Mouse (Mus musculus): ENCODE data around the gene Lhx8. TPM values are rescaled to one million over a fixed set of nuclear protein-coding genes. Genes with fewer than 3 reads are reported as not detected.

The Lhx8 gene
- total and polyA plus RNA-seq, 3 experiments = not detected

DNA sequence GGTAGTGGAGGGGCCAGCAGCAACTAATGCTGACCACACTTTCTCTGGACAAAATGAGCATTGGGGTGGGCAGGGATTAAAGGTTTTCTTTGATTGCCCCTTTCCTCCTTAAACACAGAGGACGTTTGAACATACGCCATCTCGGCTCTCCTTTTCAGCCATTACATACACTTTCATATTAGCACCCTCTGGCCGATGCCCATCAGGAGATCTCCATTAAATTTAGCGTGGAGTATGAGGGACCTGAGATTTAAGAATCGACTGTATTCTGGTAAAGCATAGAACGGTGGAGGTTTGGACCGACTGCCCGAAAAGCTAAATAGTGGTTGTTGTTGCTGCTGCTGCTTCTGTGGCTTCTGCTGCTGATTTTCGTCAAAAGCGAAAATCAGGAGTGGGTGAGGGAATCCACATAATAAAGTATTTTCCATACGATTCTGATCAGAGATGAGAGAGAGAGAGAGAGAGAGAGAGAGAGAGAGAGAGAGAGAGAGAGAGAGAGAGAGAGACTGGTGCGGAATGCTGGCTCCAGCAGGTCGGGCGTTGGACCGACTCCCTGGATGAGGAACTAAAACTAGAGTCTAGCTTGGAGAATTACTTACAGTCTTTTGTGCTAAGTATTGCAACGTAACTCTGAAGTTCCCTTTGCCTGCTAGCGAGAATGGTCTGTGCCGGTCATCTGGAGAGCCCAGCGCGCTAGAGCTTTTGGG, 1.2 kb upstream of the Lhx8 start:
- no peak overlapping the region for H3K9ac ChIP-seq (ENCODE audit: insufficient read depth, low read depth)
- no peak for DNase-seq (ENCODE audit: extremely low read depth)
- dilution Hi-C loops (cut with MboI; ENCODE audit: extremely low pct_ligation_motif_present, extremely low pct_unique_long_range_greater_than_20kb, low sequenced_read_pairs) = no loop called here
- peaks cover 2% of the 10 kb centered on the region for H3K27me3 ChIP-seq (replicated peaks)
- H3K36me3 ChIP-seq (replicated peaks in 1 of 2; ENCODE audit: control insufficient read depth in 1 of 2, insufficient read depth in 1 of 2, low read length in 1 of 2) = no peaks in the 10 kb centered on the region
- no peak overlapping the region for H3K4me3 ChIP-seq (replicated peaks in 1 of 3; ENCODE audit: low read depth in 2 of 3, low read length in 2 of 3, poor library complexity in 1 of 3)
- no peak overlapping the region for H3K27ac ChIP-seq (ENCODE audit: insufficient read depth, low read depth)
- H3K79me2 ChIP-seq (replicated peaks; ENCODE audit: control insufficient read depth, extremely low read depth, insufficient read depth, poor library complexity, severe bottlenecking) = no peaks in the 10 kb centered on the region
- no peak overlapping the region for H3K4me2 ChIP-seq (ENCODE audit: insufficient read depth, low read depth, poor library complexity, severe bottlenecking)
- no peaks in the 10 kb centered on the region for H3K4me1 ChIP-seq (ENCODE audit: control insufficient read depth in 1 of 2, insufficient read depth in 2 of 2)
- no peak for TF ChIP-seq POLR2AphosphoS2 (IDR thresholded peaks at IDR 0.05; ENCODE audit: low read depth, low read length)
- TF ChIP-seq MAFK (IDR thresholded peaks at IDR 0.05; ENCODE audit: insufficient replicate concordance, low read length) = no peak
- TF ChIP-seq POLR2A (IDR thresholded peaks at IDR 0.05; ENCODE audit: low read depth, low read length) = no peak
- TF ChIP-seq ZC3H11A (IDR thresholded peaks at IDR 0.05; ENCODE audit: low read depth, low read length) = no peak
- no peak for TF ChIP-seq JUN (IDR thresholded peaks at IDR 0.05; ENCODE audit: insufficient read depth, low read depth, low read length)
- no peak for TF ChIP-seq PAX5 (IDR thresholded peaks at IDR 0.05; ENCODE audit: low read length)
- no peak for TF ChIP-seq ZKSCAN1 (IDR thresholded peaks at IDR 0.05; ENCODE audit: borderline replicate concordance, low read depth, low read length)
- in situ Hi-C loops (cut with MboI; ENCODE audit: low pct_ligation_motif_present, low pct_unique_long_range_greater_than_20kb, low sequenced_read_pairs) = no loop called here
- peaks cover 13% of the 10 kb centered on the region for H3K9me3 ChIP-seq (replicated peaks; ENCODE audit: low read length)

DNA sequence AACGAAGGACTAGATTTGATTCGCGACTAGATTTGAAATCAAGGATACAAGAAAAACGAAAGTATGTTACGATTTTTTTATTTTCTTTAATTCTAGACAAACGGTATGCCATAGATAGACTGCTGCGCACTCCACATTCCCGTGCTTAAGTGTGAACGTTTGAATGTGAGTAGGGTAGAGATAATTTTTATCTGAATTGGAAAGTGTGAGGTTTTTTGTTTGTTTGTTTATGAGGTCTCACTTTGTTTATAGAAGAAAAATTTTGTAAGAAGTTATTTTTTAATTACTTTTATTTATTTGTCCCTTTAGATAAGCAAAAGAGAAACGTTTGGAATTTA, 513 bp upstream of the Lhx8 start:
- H3K79me2 ChIP-seq (replicated peaks; ENCODE audit: control insufficient read depth, extremely low read depth, insufficient read depth, poor library complexity, severe bottlenecking) = no peaks in the 10 kb centered on the region
- no peak overlapping the region for H3K27ac ChIP-seq (ENCODE audit: insufficient read depth, low read depth)
- no peak for TF ChIP-seq NRF1 (IDR thresholded peaks at IDR 0.05; ENCODE audit: low read depth, low read length)
- no peak for TF ChIP-seq ETS1 (conservative IDR thresholded peaks at IDR 0.05; ENCODE audit: low read depth, low read length)
- TF ChIP-seq MXI1 (IDR thresholded peaks at IDR 0.05; ENCODE audit: low read depth, low read length) = no peak
- TF ChIP-seq E2F4 (IDR thresholded peaks at IDR 0.05; ENCODE audit: insufficient replicate concordance, low read depth, low read length) = no peak
- no peak overlapping the region for H3K9ac ChIP-seq (ENCODE audit: insufficient read depth, low read depth)
- peaks cover 2% of the 10 kb centered on the region for H3K27me3 ChIP-seq (replicated peaks)
- DNase-seq (ENCODE audit: extremely low read depth) = no peak
- in situ Hi-C loops (cut with MboI; ENCODE audit: low pct_ligation_motif_present, low pct_unique_long_range_greater_than_20kb, low sequenced_read_pairs) = no loop called here
- peaks cover 13% of the 10 kb centered on the region for H3K9me3 ChIP-seq (replicated peaks; ENCODE audit: low read length)
- dilution Hi-C loops (cut with MboI; ENCODE audit: extremely low pct_ligation_motif_present, extremely low pct_unique_long_range_greater_than_20kb, low sequenced_read_pairs) = no loop called here
- no peaks in the 10 kb centered on the region for H3K36me3 ChIP-seq (replicated peaks in 1 of 2; ENCODE audit: control insufficient read depth in 1 of 2, insufficient read depth in 1 of 2, low read length in 1 of 2)
- H3K4me1 ChIP-seq (ENCODE audit: control insufficient read depth in 1 of 2, insufficient read depth in 2 of 2) = no peaks in the 10 kb centered on the region
- no peak overlapping the region for H3K4me2 ChIP-seq (ENCODE audit: insufficient read depth, low read depth, poor library complexity, severe bottlenecking)
- H3K4me3 ChIP-seq (replicated peaks in 1 of 3; ENCODE audit: low read depth in 2 of 3, low read length in 2 of 3, poor library complexity in 1 of 3) = no peak overlapping the region

DNA sequence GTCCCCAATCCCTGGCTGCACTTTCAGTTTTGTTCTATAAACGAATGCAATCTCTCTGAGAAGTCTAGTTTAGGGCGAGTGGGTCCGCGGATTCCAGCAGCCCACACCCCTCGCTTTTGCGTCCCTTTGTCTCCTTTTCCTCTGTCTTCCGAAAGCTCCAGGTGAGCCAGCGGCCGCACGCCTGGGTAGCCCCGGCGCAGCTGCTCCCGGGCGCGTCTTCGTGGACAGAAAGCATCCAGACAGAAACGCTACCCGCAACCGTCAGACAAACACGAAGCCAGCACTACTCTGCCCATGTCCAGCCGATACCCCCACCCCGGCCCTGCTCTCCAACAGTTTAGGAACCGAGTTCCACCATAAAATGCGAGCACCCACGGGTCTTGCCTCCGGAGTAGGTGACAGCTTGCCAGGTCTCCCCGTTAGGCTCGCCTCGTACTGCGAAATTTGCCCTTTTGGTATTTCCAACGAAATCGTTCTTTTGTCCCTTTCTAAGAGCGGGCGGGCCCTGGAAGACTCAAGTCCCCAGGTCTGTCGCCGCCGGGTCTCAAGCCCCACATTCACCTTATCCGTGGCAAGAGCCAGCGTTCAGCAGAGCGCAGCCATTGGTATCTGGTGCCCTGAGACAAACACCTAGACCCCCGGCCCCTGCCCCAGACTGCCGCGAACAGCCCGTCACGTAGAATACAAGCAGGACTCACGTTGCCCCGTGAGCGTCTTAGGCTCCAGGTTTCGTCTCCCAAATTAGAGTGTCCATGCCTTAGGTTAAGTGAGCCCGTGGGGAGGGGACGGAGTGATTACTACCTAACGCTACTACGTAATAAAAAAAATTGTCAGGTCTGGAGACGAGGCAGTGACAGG, 907 bp downstream of the Lhx8 start:
- dilution Hi-C loops (cut with MboI; ENCODE audit: extremely low pct_ligation_motif_present, extremely low pct_unique_long_range_greater_than_20kb, low sequenced_read_pairs) = no loop called here
- no peaks in the 10 kb centered on the region for H3K79me2 ChIP-seq (replicated peaks; ENCODE audit: control insufficient read depth, extremely low read depth, insufficient read depth, poor library complexity, severe bottlenecking)
- no peak overlapping the region for H3K4me3 ChIP-seq (replicated peaks in 1 of 3; ENCODE audit: low read depth in 2 of 3, low read length in 2 of 3, poor library complexity in 1 of 3)
- no peak overlapping the region for H3K27ac ChIP-seq (ENCODE audit: insufficient read depth, low read depth)
- no peak overlapping the region for H3K9ac ChIP-seq (ENCODE audit: insufficient read depth, low read depth)
- H3K4me1 ChIP-seq (ENCODE audit: control insufficient read depth in 1 of 2, insufficient read depth in 2 of 2) = no peaks in the 10 kb centered on the region
- no peaks in the 10 kb centered on the region for H3K36me3 ChIP-seq (replicated peaks in 1 of 2; ENCODE audit: control insufficient read depth in 1 of 2, insufficient read depth in 1 of 2, low read length in 1 of 2)
- H3K9me3 ChIP-seq (replicated peaks; ENCODE audit: low read length) = peaks cover 13% of the 10 kb centered on the region
- TF ChIP-seq MAZ (IDR thresholded peaks at IDR 0.05; ENCODE audit: low read depth, low read length) = no peak
- H3K4me2 ChIP-seq (ENCODE audit: insufficient read depth, low read depth, poor library complexity, severe bottlenecking) = no peak overlapping the region
- in situ Hi-C loops (cut with MboI; ENCODE audit: low pct_ligation_motif_present, low pct_unique_long_range_greater_than_20kb, low sequenced_read_pairs) = no loop called here
- H3K27me3 ChIP-seq (replicated peaks) = no peaks in the 10 kb centered on the region
- DNase-seq (ENCODE audit: extremely low read depth) = no peak
